Mouse (Mus musculus): Measurements from ENCODE around the gene Fam83d.

Gene Fam83d

GRCm38 (mm10) chr2:158767742-158768339 is at the start of gene Fam83d:
Gene Fam83d (plus strand): TSS chr2:158768093.
- peak; percentile 98 for DNase-seq

- DNase-seq = peak; percentile 74 to 93
Measured at GRCm38 (mm10) chr2:158718816-158719549, 48.9 kb upstream of the Fam83d start.

- DNase-seq = peak; percentile 85 to 95
Measured at GRCm38 (mm10) chr2:158720715-158721370, 47.0 kb upstream of the Fam83d start.

GRCm38 (mm10) chr2:158721481-158721880 is 46.4 kb upstream of the Fam83d start:
- peak in 1 of 2 experiments; percentile 66 for DNase-seq

- DNase-seq = peak; percentile 42 to 87
Measured at GRCm38 (mm10) chr2:158722135-158722534, 45.8 kb upstream of the Fam83d start.

- peak in 1 of 2 experiments; percentile 29 for DNase-seq
Measured at GRCm38 (mm10) chr2:158722991-158723551, 44.8 kb upstream of the Fam83d start.

GRCm38 (mm10) chr2:158723806-158724205 is 44.1 kb upstream of the Fam83d start:
- DNase-seq = no peak

- no peak for DNase-seq
Measured at GRCm38 (mm10) chr2:158726252-158726651, 41.6 kb upstream of the Fam83d start.

GRCm38 (mm10) chr2:158728061-158728815 is 39.7 kb upstream of the Fam83d start:
- peak in 1 of 2 experiments; percentile 35 for DNase-seq

- DNase-seq = no peak
Measured at GRCm38 (mm10) chr2:158730896-158731295, 37.0 kb upstream of the Fam83d start.

GRCm38 (mm10) chr2:158732521-158732920 is 35.4 kb upstream of the Fam83d start:
- DNase-seq = no peak

GRCm38 (mm10) chr2:158733136-158733535 is 34.8 kb upstream of the Fam83d start:
- no peak for DNase-seq

- DNase-seq = peak; percentile 62 to 63
Measured at GRCm38 (mm10) chr2:158733914-158734313, 34.0 kb upstream of the Fam83d start.

GRCm38 (mm10) chr2:158734500-158735152 is 33.3 kb upstream of the Fam83d start:
- DNase-seq = peak; percentile 77 to 88

- no peak for DNase-seq
Measured at GRCm38 (mm10) chr2:158735340-158735739, 32.6 kb upstream of the Fam83d start.

- DNase-seq = peak in 1 of 2 experiments; percentile 35
Measured at GRCm38 (mm10) chr2:158736247-158736646, 31.6 kb upstream of the Fam83d start.

GRCm38 (mm10) chr2:158738591-158738990 is 29.3 kb upstream of the Fam83d start:
- DNase-seq = no peak

- DNase-seq = no peak
Measured at GRCm38 (mm10) chr2:158739113-158739512, 28.8 kb upstream of the Fam83d start.

- no peak for DNase-seq
Measured at GRCm38 (mm10) chr2:158741011-158741501, 26.8 kb upstream of the Fam83d start.

GRCm38 (mm10) chr2:158742431-158742830 is 25.5 kb upstream of the Fam83d start:
- no peak for DNase-seq

- DNase-seq = no peak
Measured at GRCm38 (mm10) chr2:158743518-158744141, 24.3 kb upstream of the Fam83d start.

Data from kidney, postnatal 25 days (tissue).